Mouse (Mus musculus) lung, adult 2 months (tissue): Measurements from ENCODE around the gene Gm49392. TPM values are rescaled to one million over a fixed set of nuclear protein-coding genes. Genes with fewer than 3 reads are reported as not detected.

Experiments used
- DNase-seq: peaks from one replicate; pipeline ENCODE4 v3.0.0; 2022
- H3K4me1 ChIP-seq: fragments of 200-500 bp; 2 replicates; pipeline ENCODE4 v1.6.1; 2011; ENCODE audit warnings: low read length; ENCODE audit not compliant: control insufficient read depth, insufficient read depth
- H3K4me3 ChIP-seq: fragments of 200-500 bp; replicated peaks from 2 replicates; pipeline ENCODE3; 2011; ENCODE audit warnings: low read depth, mild to moderate bottlenecking, control low read depth, low read length; ENCODE audit errors: extremely low read depth
- CTCF ChIP-seq: fragments of 200-500 bp; IDR thresholded peaks from 2 replicates; pipeline ENCODE4 v1.5.1; 2011; ENCODE audit warnings: mild to moderate bottlenecking, low read length, control low read depth; ENCODE audit not compliant: insufficient read depth
- POLR2A ChIP-seq: fragments of 200-500 bp; IDR thresholded peaks from 2 replicates; pipeline ENCODE4 v1.6.1; 2011; ENCODE audit warnings: low read depth, mild to moderate bottlenecking, control low read depth, low read length, borderline replicate concordance; ENCODE audit errors: extremely low read depth
- WGBS: fragments of 180-500 bp; shearing (Covaris S2); methylation state at CpG from one replicate; pipeline ENCODE4 v1.1.7; 2018; 5-methylcytosine and 5-hydroxymethylcytosine counted together
- polyA plus RNA-seq: library from polyadenylated mRNA; depleted of rRNA; stranded (reverse); fragments of >200 nt; gene quantifications from 2 replicates; pipeline ENCODE4 v1.2.3, GENCODE M21; 2012; rRNA removed

Gene Gm49392
- polyA plus RNA-seq, 1 experiment = 0.84 TPM

- Histone ChIP-seq H3K4me1 (no peaks in the 10 kb centered on the region), H3K4me3 (no peak within 1 kb of the TSS)
- no peak for DNase-seq
- WGBS = 69% methylated on average over 1 of the region's 1 CpGs
- no peak for TF ChIP-seq POLR2A
- no peak for TF ChIP-seq CTCF
Observed at GRCm38 (mm10) chr13:60802749-60803148, 93.9 kb downstream of the Gm49392 start, which contains the start of gene Ctsll3. Gene Ctsll3, minus strand, starts transcription at chr13:60802849.

Other genes with a start within 250 kb of the Gm49392 start
- gene BC051665, start 110.5 kb downstream of the Gm49392 start, polyA plus RNA-seq = not detected in 2 replicates
- gene Ctsll3, start 94.0 kb downstream of the Gm49392 start, polyA plus RNA-seq = not detected in 2 replicates
- not detected in 2 replicates for gene 4930486L24Rik, start 32.4 kb downstream of the Gm49392 start, polyA plus RNA-seq
- gene Ctla2b, start 553 bp upstream of the Gm49392 start, polyA plus RNA-seq = 3.2 and 4.1 TPM in 2 replicates
- not detected in 2 replicates for gene Tpbpb, start 8.0 kb upstream of the Gm49392 start, polyA plus RNA-seq
- gene Gm49393, start 38.7 kb upstream of the Gm49392 start, polyA plus RNA-seq = not detected in 2 replicates
- gene Gm49391, start 39.7 kb upstream of the Gm49392 start, polyA plus RNA-seq = 4.5 and 4.8 TPM in 2 replicates
- gene Ctla2a, start 39.7 kb upstream of the Gm49392 start, polyA plus RNA-seq = 49.0 and 60.9 TPM in 2 replicates
- gene Tpbpa, start 45.1 kb upstream of the Gm49392 start, polyA plus RNA-seq = not detected in 2 replicates
- gene Ctsj, start 109.1 kb upstream of the Gm49392 start, polyA plus RNA-seq = not detected in 2 replicates
- not detected in 2 replicates for gene Ctsq, start 143.7 kb upstream of the Gm49392 start, polyA plus RNA-seq